Mouse (Mus musculus): ENCODE data around the gene Cnga4. TPM values are rescaled to one million over a fixed set of nuclear protein-coding genes. Genes with fewer than 3 reads are reported as not detected.

Cnga4 gene
- polyA plus RNA-seq (2012; rRNA removed; ENCODE audit: low replicate concordance): 0.27 and 0.30 TPM in 2 replicates

DNA sequence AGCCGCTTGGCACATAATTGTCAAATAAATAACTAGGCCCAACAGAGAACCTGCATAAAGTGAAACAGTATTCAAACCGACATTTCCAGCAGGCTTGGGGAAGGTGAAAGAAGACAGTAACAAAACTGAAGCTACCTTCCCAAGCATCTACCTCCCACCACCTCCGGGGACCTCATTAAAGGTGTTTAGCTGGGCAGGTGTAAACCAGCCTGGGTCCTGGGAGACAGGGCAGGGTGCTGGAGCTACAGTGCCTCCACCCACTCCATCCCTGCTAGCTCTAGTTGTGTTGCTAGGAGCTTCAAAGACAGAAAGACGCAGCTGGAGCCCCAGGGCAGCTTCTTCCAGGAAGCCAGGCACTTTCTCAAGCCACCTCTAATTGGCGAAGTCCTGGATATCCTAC, at the start of gene Cnga4:
TSS of gene Cnga4 (plus strand) at position 301 of the 400 bp plus-strand sequence.

DNA sequence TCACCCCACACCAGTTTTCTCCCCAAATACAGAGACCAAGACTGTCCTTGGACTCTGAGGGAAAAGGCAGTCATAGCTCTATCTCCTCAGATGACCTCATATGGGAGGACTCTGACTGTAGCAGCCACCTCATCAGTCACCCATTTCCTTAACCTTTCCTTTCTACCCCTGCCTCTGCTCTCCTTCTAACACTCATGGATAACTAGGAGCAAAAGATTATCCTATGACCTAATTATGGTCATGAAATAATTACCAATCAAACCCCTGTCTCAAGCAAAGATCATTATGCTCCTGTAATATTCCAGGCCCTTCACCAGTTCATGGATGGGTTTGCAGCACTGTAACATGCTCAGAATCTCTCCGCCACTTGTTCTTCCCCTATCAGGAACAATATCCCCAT, 36.4 kb upstream of the Cnga4 start, which contains the start of gene Olfr692:
TSS of gene Olfr692 (plus strand) at position 301 of the 400 bp plus-strand sequence.

GRCm38 (mm10) chr7:105374866-105375265, 29.5 kb upstream of the Cnga4 start, which contains the start of gene Gm5901:
Gene Gm5901 (plus strand): TSS chr7:105375038.

DNA sequence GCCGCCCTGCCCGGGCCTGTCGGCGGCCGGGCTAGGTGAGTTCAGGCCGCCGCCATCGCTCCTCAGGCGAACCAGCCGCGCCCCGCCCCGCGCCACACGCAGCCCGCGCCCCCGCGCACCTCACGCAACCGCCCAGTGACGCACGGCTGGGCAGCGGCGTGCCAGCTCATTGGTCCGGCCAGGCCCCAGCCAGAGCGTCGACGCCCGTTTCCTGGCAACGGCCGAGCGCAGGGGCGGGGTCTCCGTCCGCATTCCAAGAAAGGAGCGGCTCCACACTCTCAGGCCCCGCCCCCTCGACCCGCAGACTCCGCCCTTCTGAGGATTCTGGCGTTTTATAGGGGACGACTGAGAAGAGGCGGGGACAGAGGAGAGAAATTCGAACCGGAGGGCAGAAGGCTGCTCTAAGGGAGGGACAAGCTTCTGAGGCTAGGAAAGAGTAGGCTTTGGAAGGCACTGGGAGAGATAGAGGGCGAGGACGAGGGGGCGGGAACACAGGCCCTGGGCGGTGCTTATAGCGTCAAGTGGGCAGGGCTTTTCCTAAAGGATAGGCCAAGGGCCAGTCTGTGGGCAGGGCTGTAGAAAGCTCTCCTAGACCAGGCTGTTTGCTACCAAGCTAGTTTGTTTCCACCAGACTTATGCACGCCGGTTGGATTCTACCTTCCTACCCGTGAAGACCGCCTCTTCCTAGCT, 4.3 kb upstream of the Cnga4 start, which contains the start of gene Fam160a2:
TSS of gene Fam160a2 (minus strand) at position 120 of the 690 bp plus-strand sequence.

DNA sequence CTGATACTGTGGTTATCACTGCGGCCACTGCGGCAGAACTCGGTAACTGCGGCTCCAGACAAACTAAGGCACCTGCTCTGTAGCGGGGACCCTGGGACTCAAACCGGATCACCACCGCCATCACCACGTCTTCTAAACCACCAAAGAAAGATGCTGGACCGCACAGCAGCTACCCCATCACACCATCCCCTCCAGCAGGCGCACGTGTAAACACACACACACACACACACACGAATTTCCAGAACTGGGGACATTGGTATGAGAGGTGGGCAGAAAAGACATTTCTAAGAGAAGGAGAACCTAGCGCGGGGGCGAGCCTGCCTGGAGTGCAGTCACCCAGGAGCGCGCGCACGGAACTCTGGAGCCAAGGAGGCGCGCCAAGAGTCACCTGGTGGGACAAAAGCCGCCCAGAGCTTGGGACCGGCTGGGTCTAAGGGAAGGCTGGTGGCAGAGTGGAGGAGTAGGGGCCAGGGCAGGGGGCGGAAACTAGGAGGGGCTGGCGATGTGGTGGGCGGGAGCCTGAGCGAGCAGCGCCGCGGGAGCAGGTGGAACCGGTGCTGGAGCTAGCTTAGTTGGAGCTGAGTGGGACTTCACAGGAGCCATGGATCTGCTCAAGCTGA, 21.2 kb downstream of the Cnga4 start, which contains the start of gene Cckbr:
TSS of gene Cckbr (plus strand) at position 308 of the 620 bp plus-strand sequence.

Other genes with a start within 250 kb of the Cnga4 start
- gene Olfr684, start 240.9 kb upstream of the Cnga4 start, polyA plus RNA-seq (2012; rRNA removed; ENCODE audit: low replicate concordance): not detected in 2 replicates
- not detected in 2 replicates for gene Olfr685, start 218.6 kb upstream of the Cnga4 start, polyA plus RNA-seq (2012; rRNA removed; ENCODE audit: low replicate concordance)
- gene Olfr686, start 197.1 kb upstream of the Cnga4 start, polyA plus RNA-seq (2012; rRNA removed; ENCODE audit: low replicate concordance): not detected in 2 replicates
- not detected in 2 replicates for gene Olfr688, start 116.5 kb upstream of the Cnga4 start, polyA plus RNA-seq (2012; rRNA removed; ENCODE audit: low replicate concordance)
- gene Olfr689, start 93.4 kb upstream of the Cnga4 start, polyA plus RNA-seq (2012; rRNA removed; ENCODE audit: low replicate concordance): not detected in 2 replicates
- gene Olfr690, start 70.5 kb upstream of the Cnga4 start, polyA plus RNA-seq (2012; rRNA removed; ENCODE audit: low replicate concordance): not detected in 2 replicates
- not detected in 2 replicates for gene Olfr691, start 62.3 kb upstream of the Cnga4 start, polyA plus RNA-seq (2012; rRNA removed; ENCODE audit: low replicate concordance)
- gene Olfr692, start 36.3 kb upstream of the Cnga4 start, polyA plus RNA-seq (2012; rRNA removed; ENCODE audit: low replicate concordance): not detected in 2 replicates
- not detected in 2 replicates for gene Gm5901, start 29.5 kb upstream of the Cnga4 start, polyA plus RNA-seq (2012; rRNA removed; ENCODE audit: low replicate concordance)
- 59.1 and 65.1 TPM in 2 replicates for gene Fam160a2, start 4.5 kb upstream of the Cnga4 start, polyA plus RNA-seq (2012; rRNA removed; ENCODE audit: low replicate concordance)
- not detected in 2 replicates for gene Cckbr, start 21.2 kb downstream of the Cnga4 start, polyA plus RNA-seq (2012; rRNA removed; ENCODE audit: low replicate concordance)
- 92.9 and 226 TPM in 2 replicates for gene Cavin3, start 77.7 kb downstream of the Cnga4 start, polyA plus RNA-seq (2012; rRNA removed; ENCODE audit: low replicate concordance)
- gene Smpd1, start 149.8 kb downstream of the Cnga4 start, polyA plus RNA-seq (2012; rRNA removed; ENCODE audit: low replicate concordance): 69.1 and 110 TPM in 2 replicates
- 23.3 and 35.9 TPM in 2 replicates for gene Apbb1, start 177.1 kb downstream of the Cnga4 start, polyA plus RNA-seq (2012; rRNA removed; ENCODE audit: low replicate concordance)
- gene Hpx, start 195.6 kb downstream of the Cnga4 start, polyA plus RNA-seq (2012; rRNA removed; ENCODE audit: low replicate concordance): 1.1 and 13.0 TPM in 2 replicates
- 47.8 and 65.0 TPM in 2 replicates for gene Trim3, start 229.0 kb downstream of the Cnga4 start, polyA plus RNA-seq (2012; rRNA removed; ENCODE audit: low replicate concordance)
- 143 and 164 TPM in 2 replicates for gene Timm10b, start 235.5 kb downstream of the Cnga4 start, polyA plus RNA-seq (2012; rRNA removed; ENCODE audit: low replicate concordance)
- 58.6 and 60.8 TPM in 2 replicates for gene Arfip2, start 235.8 kb downstream of the Cnga4 start, polyA plus RNA-seq (2012; rRNA removed; ENCODE audit: low replicate concordance)
- 262 and 505 TPM in 2 replicates for gene Gm45799, start 236.0 kb downstream of the Cnga4 start, polyA plus RNA-seq (2012; rRNA removed; ENCODE audit: low replicate concordance)
- gene Dnhd1, start 246.3 kb downstream of the Cnga4 start, polyA plus RNA-seq (2012; rRNA removed; ENCODE audit: low replicate concordance): 2.3 and 5.4 TPM in 2 replicates

All from mammary gland, adult 2 months (tissue).